Mouse (Mus musculus) ES-Bruce4 (cell line): ENCODE data around the gene Cdcp1. TPM values are rescaled to one million over a fixed set of nuclear protein-coding genes. Genes with fewer than 3 reads are reported as not detected.

Experiments used
- H3K27ac ChIP-seq: 2 replicates; pipeline ENCODE4 v1.5.1; 2012; ENCODE audit warnings: low read length, inconsistent platforms; ENCODE audit not compliant: insufficient read depth
- H3K27me3 ChIP-seq: 2 replicates; pipeline ENCODE4 v1.6.1; 2012; ENCODE audit warnings: mild to moderate bottlenecking, low read length, inconsistent platforms; ENCODE audit not compliant: control insufficient read depth, poor library complexity, insufficient read depth, severe bottlenecking
- H3K36me3 ChIP-seq: 2 replicates; pipeline ENCODE4 v1.6.1; 2012; ENCODE audit warnings: inconsistent platforms, mild to moderate bottlenecking, low read length, moderate library complexity; ENCODE audit not compliant: control insufficient read depth, poor library complexity, insufficient read depth, severe bottlenecking
- H3K4me1 ChIP-seq: one replicate; pipeline ENCODE4 v1.8.1; 2011; ENCODE audit warnings: low read length; ENCODE audit not compliant: control insufficient read depth, insufficient read depth
- H3K4me3 ChIP-seq: 2 replicates; pipeline ENCODE4 v1.5.1; 2011; ENCODE audit warnings: low read depth, mild to moderate bottlenecking, low read length
- H3K9ac ChIP-seq: 2 replicates; pipeline ENCODE4 v1.6.1; 2012; ENCODE audit warnings: low read depth, mild to moderate bottlenecking, inconsistent platforms; ENCODE audit not compliant: poor library complexity, severe bottlenecking
- H3K9me3 ChIP-seq: replicated peaks from 2 replicates; pipeline ENCODE4 v1.6.1; 2012; ENCODE audit warnings: mild to moderate bottlenecking, low read length, inconsistent platforms; ENCODE audit not compliant: control insufficient read depth, poor library complexity, insufficient read depth, severe bottlenecking
- CTCF ChIP-seq: IDR thresholded peaks from one replicate; pipeline ENCODE4 v1.8.1; 2011; ENCODE audit warnings: low read depth, low read length
- EP300 ChIP-seq: IDR thresholded peaks from 2 replicates; pipeline ENCODE4 v1.6.1; 2011; ENCODE audit warnings: low read depth, low read length; ENCODE audit not compliant: insufficient read depth
- POLR2A ChIP-seq: IDR thresholded peaks from one replicate; pipeline ENCODE4 v1.8.1; 2011; ENCODE audit warnings: low read length; ENCODE audit not compliant: insufficient read depth
- polyA plus RNA-seq: library from polyadenylated mRNA; stranded (reverse); fragments of >200 nt; gene quantifications from 2 replicates; pipeline ENCODE4 v1.2.4, GENCODE M21; 2011; ENCODE audit warnings: low read depth; ENCODE audit not compliant: missing spikeins, insufficient read depth, insufficient read length

The Cdcp1 gene
- polyA plus RNA-seq, 1 experiment: 37.7 TPM

GRCm38 (mm10) chr9:123153121-123153520, 62.7 kb downstream of the Cdcp1 start:
- Histone ChIP-seq H3K4me3 (no peak overlapping the region), H3K36me3 (no peaks in the 10 kb centered on the region), H3K9ac (no peak overlapping the region), H3K27ac (no peak overlapping the region), H3K27me3 (no peaks in the 10 kb centered on the region), H3K4me1 (no peaks in the 10 kb centered on the region), H3K9me3 (no peaks in the 10 kb centered on the region)
- TF ChIP-seq POLR2A (no peak), EP300 (no peak), CTCF (no peak)

DNA sequence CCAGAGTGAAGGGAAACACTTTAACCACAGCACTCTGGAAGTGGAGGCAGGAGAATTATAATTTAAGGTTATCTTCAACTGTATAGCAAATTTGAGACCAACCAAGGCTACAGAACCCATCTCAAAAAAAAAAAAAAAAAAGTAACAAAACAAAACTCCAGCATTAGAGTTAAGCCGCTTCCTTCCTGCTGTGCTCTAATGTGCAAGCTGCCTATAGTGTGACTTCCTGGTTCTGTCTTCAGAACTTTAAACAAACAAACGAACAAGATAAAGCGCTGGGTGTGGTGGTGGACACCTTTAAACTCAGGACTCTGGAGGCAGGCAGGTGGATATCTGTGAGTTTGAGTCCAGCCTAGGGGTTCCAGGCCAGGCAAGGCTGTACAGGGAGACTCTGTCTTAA, 63.8 kb downstream of the Cdcp1 start:
- no peaks in the 10 kb centered on the region for H3K4me1 ChIP-seq
- no peak overlapping the region for H3K4me3 ChIP-seq
- H3K9me3 ChIP-seq: no peaks in the 10 kb centered on the region; the same call in 1 of the 2 replicates
- no peak overlapping the region for H3K27ac ChIP-seq
- H3K9ac ChIP-seq: no peak overlapping the region
- TF ChIP-seq POLR2A: no peak
- H3K27me3 ChIP-seq: no peaks in the 10 kb centered on the region
- no peaks in the 10 kb centered on the region for H3K36me3 ChIP-seq

GRCm38 (mm10) chr9:123151561-123151960, 64.3 kb downstream of the Cdcp1 start:
- no peaks in the 10 kb centered on the region for H3K27me3 ChIP-seq
- no peaks in the 10 kb centered on the region for H3K4me1 ChIP-seq
- no peak overlapping the region for H3K4me3 ChIP-seq
- H3K36me3 ChIP-seq: no peaks in the 10 kb centered on the region
- no peaks in the 10 kb centered on the region; the same call in 1 of the 2 replicates for H3K9me3 ChIP-seq
- no peak overlapping the region for H3K9ac ChIP-seq
- TF ChIP-seq POLR2A (no peak), EP300 (no peak), CTCF (no peak)
- H3K27ac ChIP-seq: no peak overlapping the region

DNA sequence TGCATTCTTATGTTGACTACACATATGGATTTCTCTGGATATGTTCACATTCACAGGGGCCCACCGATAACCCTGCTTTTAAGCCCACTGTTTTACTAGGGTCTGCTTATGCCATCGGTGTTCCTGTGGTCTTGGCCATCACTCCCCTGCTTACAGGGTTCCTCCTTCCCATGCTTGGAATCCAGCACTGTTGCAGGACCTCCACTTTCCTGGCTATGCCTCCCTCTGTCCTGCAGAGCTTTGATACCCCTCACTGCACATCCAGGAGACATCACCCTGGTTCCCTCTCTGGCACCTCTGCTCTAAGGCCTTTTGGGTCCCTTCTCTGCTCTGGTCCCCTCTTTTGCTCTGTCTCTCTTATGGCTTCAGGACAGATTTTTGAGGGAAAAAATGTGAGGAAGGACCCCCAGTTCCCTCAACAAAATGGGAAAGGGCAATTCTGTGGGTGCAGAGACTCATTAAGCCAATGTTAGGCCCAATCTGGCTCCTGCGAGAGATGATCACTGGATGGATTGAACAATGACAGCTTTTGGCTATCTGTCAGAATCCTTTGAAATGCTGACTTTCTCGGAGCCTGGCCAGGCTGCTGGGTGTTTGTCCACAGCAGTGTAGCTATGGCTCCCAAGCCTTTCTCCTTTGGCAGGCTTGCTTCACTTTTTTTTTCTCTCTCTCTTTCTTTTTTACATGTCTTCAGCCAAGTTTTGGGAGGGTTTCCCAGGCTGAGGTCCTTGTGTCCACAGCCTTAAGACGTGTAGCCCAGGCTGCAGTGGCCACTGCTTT, 65.4 kb downstream of the Cdcp1 start, which contains the start of gene Clec3b:
Gene Clec3b (plus strand): TSS at position 706 of the 780 bp plus-strand sequence.
- H3K9ac ChIP-seq: no peak within 1 kb of the TSS
- no peaks in the 10 kb centered on the region for H3K27me3 ChIP-seq
- H3K4me1 ChIP-seq: no peaks in the 10 kb centered on the region
- H3K9me3 ChIP-seq: peaks cover 4% of the 10 kb centered on the region
- no peak within 1 kb of the TSS for H3K27ac ChIP-seq
- TF ChIP-seq CTCF: no peak
- no peak for TF ChIP-seq POLR2A
- TF ChIP-seq EP300: no peak
- no peaks in the 10 kb centered on the region for H3K36me3 ChIP-seq
- H3K4me3 ChIP-seq: no peak within 1 kb of the TSS

DNA sequence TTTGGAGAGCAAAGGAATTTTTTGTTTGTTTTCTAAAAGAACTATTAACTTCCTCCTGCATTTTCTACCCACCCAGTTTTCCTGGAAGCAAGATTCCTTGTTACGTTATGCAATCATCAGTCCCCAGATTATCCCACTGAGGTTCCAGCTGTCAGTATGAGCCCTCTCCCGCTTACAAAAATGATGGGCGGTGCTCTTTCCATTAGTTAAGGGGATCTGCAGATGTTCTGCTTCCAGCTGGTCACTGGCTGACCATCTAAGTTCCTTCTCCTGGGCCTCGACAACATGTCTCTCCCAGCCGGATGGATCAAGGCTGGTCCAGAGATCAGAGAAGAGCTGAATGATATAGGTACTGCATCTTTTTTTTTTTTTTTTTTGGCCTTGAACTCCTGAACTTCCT, 67.4 kb downstream of the Cdcp1 start:
- Histone ChIP-seq H3K27me3 (no peaks in the 10 kb centered on the region), H3K9ac (no peak overlapping the region), H3K4me3 (no peak overlapping the region), H3K4me1 (no peaks in the 10 kb centered on the region), H3K27ac (no peak overlapping the region), H3K36me3 (no peaks in the 10 kb centered on the region), H3K9me3 (peaks cover 20% of the 10 kb centered on the region)
- TF ChIP-seq CTCF (no peak), POLR2A (no peak), EP300 (no peak)

- Histone ChIP-seq H3K9ac (no peak overlapping the region), H3K4me3 (no peak overlapping the region), H3K27me3 (no peaks in the 10 kb centered on the region), H3K27ac (no peak overlapping the region), H3K9me3 (peaks cover 28% of the 10 kb centered on the region), H3K36me3 (peaks cover 7% of the 10 kb centered on the region), H3K4me1 (no peaks in the 10 kb centered on the region)
- TF ChIP-seq CTCF (no peak), EP300 (no peak), POLR2A (no peak)
Measured at GRCm38 (mm10) chr9:123139887-123140614, 75.8 kb downstream of the Cdcp1 start.
